In the genomic region with DNA sequence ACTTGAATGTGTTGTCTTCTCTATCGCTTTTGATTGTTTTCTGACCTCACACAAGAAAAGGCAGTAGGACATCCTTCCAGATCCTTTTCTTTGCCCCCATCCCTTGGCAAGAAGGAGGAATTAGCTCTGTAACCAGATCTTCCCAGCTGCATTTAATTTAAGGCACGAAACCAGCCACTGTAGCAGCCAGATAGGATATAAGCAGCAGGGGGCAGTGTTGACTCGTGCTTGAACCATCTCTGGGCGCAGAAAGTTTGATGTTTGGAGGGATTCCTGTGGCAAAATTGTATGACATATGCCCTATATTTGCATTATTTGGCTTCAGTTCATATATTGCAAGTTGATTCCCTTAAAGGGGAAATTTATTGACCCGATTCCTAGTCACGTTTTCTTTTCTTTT, we compare ENCODE assay signal across 8 mouse cellular contexts. TPM values are rescaled to one million over a fixed set of nuclear protein-coding genes. Genes with fewer than 3 reads are reported as not detected.
DNase-seq lines count a peak whose midpoint lies in the region; ATAC-seq and TF ChIP-seq lines count a peak whose summit lies in the region.

No protein-coding gene starts in this region.

- peak; percentile 51; the same call in 1 of the 2 replicates for TF ChIP-seq CTCF in embryonic fibroblast, embryonic 13.5 days (IDR thresholded peaks at IDR 0.05; ENCODE audit: borderline replicate concordance, insufficient read depth, low read length)

- H3K27ac ChIP-seq in embryonic fibroblast, embryonic 13.5 days (ENCODE audit: insufficient read depth, low read length): peak overlapping the region; percentile 94
- no peak overlapping the region for H3K27ac ChIP-seq in heart, embryonic 12.5 days (ENCODE audit: poor library complexity, severe bottlenecking)
- H3K27ac ChIP-seq in kidney, embryonic 15.5 days: peak overlapping the region; percentile 95; the same call in 1 of the 2 replicates
- H3K27ac ChIP-seq in limb, embryonic 15.5 days: peak overlapping the region; percentile 97
- peak overlapping the region; percentile 79 for H3K27ac ChIP-seq in midbrain, embryonic 16.5 days (ENCODE audit: low read length)

- H3K27me3 ChIP-seq in heart, embryonic 12.5 days (replicated peaks): no peaks in the 10 kb centered on the region
- no peaks in the 10 kb centered on the region for H3K27me3 ChIP-seq in kidney, embryonic 15.5 days
- H3K27me3 ChIP-seq in limb, embryonic 15.5 days: no peaks in the 10 kb centered on the region
- H3K27me3 ChIP-seq in midbrain, embryonic 16.5 days (ENCODE audit: control insufficient read depth, insufficient read depth, low read depth, low read length): no peaks in the 10 kb centered on the region
- no peaks in the 10 kb centered on the region for H3K27me3 ChIP-seq in splenic B cell, adult 2 months (ENCODE audit: control insufficient read depth, insufficient read depth, low read length, poor library complexity, severe bottlenecking)

- ATAC-seq in heart, embryonic 12.5 days (ENCODE audit: insufficient number of reproducible peaks, low FRiP score): no peak
- ATAC-seq in kidney, embryonic 15.5 days (replicated peaks; ENCODE audit: low FRiP score): no peak
- no peak for ATAC-seq in limb, embryonic 15.5 days (ENCODE audit: insufficient number of reproducible peaks, low FRiP score, low TSS enrichment, low read depth)
- no peak for ATAC-seq in midbrain, embryonic 16.5 days

- DNase-seq in urinary bladder, postnatal 14 days (ENCODE audit: low spot score): peak; percentile 78
- no peak for DNase-seq in urinary bladder, postnatal 10 days (ENCODE audit: low spot score)
- peak; percentile 50 for DNase-seq in splenic B cell, adult 2 months (ENCODE audit: low read depth, low spot score)

- no peaks in the 10 kb centered on the region for H3K9me3 ChIP-seq in heart, embryonic 12.5 days (replicated peaks)
- H3K9me3 ChIP-seq in kidney, embryonic 15.5 days (replicated peaks): no peaks in the 10 kb centered on the region
- H3K9me3 ChIP-seq in limb, embryonic 15.5 days: no peaks in the 10 kb centered on the region
- no peaks in the 10 kb centered on the region for H3K9me3 ChIP-seq in midbrain, embryonic 16.5 days (replicated peaks; ENCODE audit: control insufficient read depth, low read length, poor library complexity, severe bottlenecking)

- TF ChIP-seq POLR2A in embryonic fibroblast, embryonic 13.5 days (IDR thresholded peaks at IDR 0.05; ENCODE audit: low read depth, low read length): peak; percentile 44; the same call in 1 of the 2 replicates

- peaks cover 5% of the 10 kb centered on the region for H3K36me3 ChIP-seq in heart, embryonic 12.5 days
- H3K36me3 ChIP-seq in kidney, embryonic 15.5 days: peaks cover 7% of the 10 kb centered on the region
- H3K36me3 ChIP-seq in limb, embryonic 15.5 days: peaks cover 8% of the 10 kb centered on the region
- peaks cover 6% of the 10 kb centered on the region; the same call in 1 of the 2 replicates for H3K36me3 ChIP-seq in midbrain, embryonic 16.5 days (ENCODE audit: control insufficient read depth, insufficient read depth, low read length)
- no peaks in the 10 kb centered on the region for H3K36me3 ChIP-seq in splenic B cell, adult 2 months (ENCODE audit: control insufficient read depth, insufficient read depth, low read length, poor library complexity, severe bottlenecking)

- H3K4me3 ChIP-seq in embryonic fibroblast, embryonic 13.5 days (ENCODE audit: insufficient read depth, low read length): peak overlapping the region; percentile 22; the same call in 1 of the 2 replicates
- peak overlapping the region; percentile 74 for H3K4me3 ChIP-seq in heart, embryonic 12.5 days
- peak overlapping the region; percentile 68 for H3K4me3 ChIP-seq in kidney, embryonic 15.5 days (replicated peaks)
- H3K4me3 ChIP-seq in limb, embryonic 15.5 days: peak overlapping the region; percentile 80
- H3K4me3 ChIP-seq in midbrain, embryonic 16.5 days (ENCODE audit: low read depth, low read length): peak overlapping the region; percentile 70

- H3K4me1 ChIP-seq in embryonic fibroblast, embryonic 13.5 days (ENCODE audit: control insufficient read depth, insufficient read depth, low read length): no peaks in the 10 kb centered on the region
- peaks cover 25% of the 10 kb centered on the region for H3K4me1 ChIP-seq in heart, embryonic 12.5 days (replicated peaks)
- H3K4me1 ChIP-seq in kidney, embryonic 15.5 days: peaks cover 33% of the 10 kb centered on the region
- peaks cover 36% of the 10 kb centered on the region for H3K4me1 ChIP-seq in limb, embryonic 15.5 days
- peaks cover 15% of the 10 kb centered on the region for H3K4me1 ChIP-seq in midbrain, embryonic 16.5 days (ENCODE audit: control insufficient read depth, insufficient read depth, low read length)

- peak overlapping the region; percentile 92 for H3K4me2 ChIP-seq in heart, embryonic 12.5 days
- H3K4me2 ChIP-seq in kidney, embryonic 15.5 days: peak overlapping the region; percentile 96
- H3K4me2 ChIP-seq in limb, embryonic 15.5 days: peak overlapping the region; percentile 88
- peak overlapping the region; percentile 87 for H3K4me2 ChIP-seq in midbrain, embryonic 16.5 days (ENCODE audit: low read length)

- 1% methylated on average over 6 of the region's 6 CpGs for WGBS in heart, embryonic 12.5 days
- WGBS in kidney, embryonic 15.5 days: 0% methylated on average over 6 of the region's 6 CpGs
- WGBS in limb, embryonic 15.5 days: 1% methylated on average over 6 of the region's 6 CpGs
- WGBS in midbrain, embryonic 16.5 days: 0% methylated on average over 6 of the region's 6 CpGs

- H3K9ac ChIP-seq in heart, embryonic 12.5 days: no peak overlapping the region
- H3K9ac ChIP-seq in kidney, embryonic 15.5 days: 0 out of 2 replicates have a peak overlapping the region, but pooled peaks have one; percentile 29
- no peak overlapping the region for H3K9ac ChIP-seq in limb, embryonic 15.5 days
- H3K9ac ChIP-seq in midbrain, embryonic 16.5 days (ENCODE audit: low read depth, low read length): peak overlapping the region; percentile 62

RNA-seq across cellular contexts. Expression of gene Fat4, which starts 2.5 kb away (rescaled TPM):
- 35.1 and 67.9 TPM in 2 replicates for polyA plus RNA-seq in embryonic fibroblast, embryonic 13.5 days (2011; ENCODE audit: insufficient read length, low read depth, missing spikeins)
- polyA plus RNA-seq in heart, embryonic 12.5 days (2016; fragmentation: Nextera tagmentation; extraction: Ambion mirVana): 5.3 and 7.0 TPM in 2 replicates
- polyA plus RNA-seq in kidney, embryonic 15.5 days (2015; fragmentation: Nextera tagmentation; extraction: Ambion mirVana): 6.9 and 8.2 TPM in 2 replicates
- 9.5 and 13.3 TPM in 2 replicates for polyA plus RNA-seq in limb, embryonic 15.5 days (2015; fragmentation: Nextera tagmentation; extraction: Ambion mirVana)
- polyA plus RNA-seq in midbrain, embryonic 16.5 days (2015; fragmentation: Nextera tagmentation; extraction: Ambion mirVana): 5.9 and 6.8 TPM in 2 replicates

Comparison
In these comparisons a context has a peak if more than half of its experiments do, and no peak if none do; other contexts are left out.
1. H3K4me3 ChIP-seq: peak in every context shown above with its lines; median percentile 80 in limb, embryonic 15.5 days; 74 in heart, embryonic 12.5 days; 70 in midbrain, embryonic 16.5 days; 68 in kidney, embryonic 15.5 days; 22 in embryonic fibroblast, embryonic 13.5 days.
2. H3K9ac ChIP-seq: peak in kidney, embryonic 15.5 days (single experiment) and midbrain, embryonic 16.5 days (single experiment); none in heart, embryonic 12.5 days (single experiment) and limb, embryonic 15.5 days (single experiment).
3. Peak in every context shown above with its lines, with median percentiles within 50 percentile points of each other: H3K4me2 ChIP-seq.